Mouse (Mus musculus) midbrain, embryonic 10.5 days (tissue): Measurements from ENCODE around the gene Aldh8a1. TPM values are rescaled to one million over a fixed set of nuclear protein-coding genes. Genes with fewer than 3 reads are reported as not detected.
A peak's percentile ranks its signal among the peaks of the same experiment; 100 is the strongest.

Source experiments
- DNase-seq: peaks from one replicate; pipeline ENCODE4 v3.0.0-alpha.2; 2017; ENCODE audit warnings: low spot score
- H3K27ac ChIP-seq: fragments of 300-500 bp; sonication (generic); replicated peaks from 2 replicates; pipeline ENCODE4 v1.5.1; 2016; ENCODE audit warnings: mild to moderate bottlenecking
- H3K27me3 ChIP-seq: fragments of 300-500 bp; sonication (generic); 2 replicates; pipeline ENCODE4 v1.6.1; 2016; ENCODE audit warnings: low read depth, mild to moderate bottlenecking; ENCODE audit not compliant: poor library complexity, severe bottlenecking
- H3K36me3 ChIP-seq: fragments of 300-500 bp; sonication (generic); 2 replicates; pipeline ENCODE4 v1.6.1; 2016; ENCODE audit warnings: mild to moderate bottlenecking, moderate library complexity
- H3K4me1 ChIP-seq: fragments of 300-500 bp; sonication (generic); 2 replicates; pipeline ENCODE4 v1.6.1; 2016
- H3K4me3 ChIP-seq: fragments of 300-500 bp; sonication (generic); 2 replicates; pipeline ENCODE4 v1.5.1; 2016; ENCODE audit warnings: mild to moderate bottlenecking, moderate library complexity
- H3K9me3 ChIP-seq: fragments of 300-500 bp; sonication (generic); replicated peaks from 2 replicates; pipeline ENCODE4 v1.6.1; 2016; ENCODE audit warnings: mild to moderate bottlenecking
- WGBS: fragments of 180-500 bp; shearing (Covaris S2); methylation state at CpG from one replicate; pipeline ENCODE4 v1.1.7; 2016; 5-methylcytosine and 5-hydroxymethylcytosine counted together
- polyA plus RNA-seq: library from polyadenylated mRNA; unstranded; fragments of >200 nt; fragmentation: Nextera tagmentation; extraction: Ambion mirVana; gene quantifications from 2 replicates; pipeline ENCODE4 v1.2.1, GENCODE M21; 2016

Aldh8a1 gene
- polyA plus RNA-seq, 1 experiment from 2014 or later: 0.12 TPM

GRCm38 (mm10) chr10:21401259-21401658 lies 24.2 kb downstream of the Aldh8a1 start:
- Histone ChIP-seq H3K9me3 (no peaks in the 10 kb centered on the region), H3K27ac (no peak overlapping the region), H3K36me3 (no peaks in the 10 kb centered on the region), H3K4me3 (no peak overlapping the region), H3K27me3 (no peaks in the 10 kb centered on the region), H3K4me1 (0 out of 2 replicates have a peak, but pooled peaks cover 10% of the 10 kb centered on the region)
- 79% methylated on average over 4 of the region's 4 CpGs for WGBS
- no peak for DNase-seq

DNA sequence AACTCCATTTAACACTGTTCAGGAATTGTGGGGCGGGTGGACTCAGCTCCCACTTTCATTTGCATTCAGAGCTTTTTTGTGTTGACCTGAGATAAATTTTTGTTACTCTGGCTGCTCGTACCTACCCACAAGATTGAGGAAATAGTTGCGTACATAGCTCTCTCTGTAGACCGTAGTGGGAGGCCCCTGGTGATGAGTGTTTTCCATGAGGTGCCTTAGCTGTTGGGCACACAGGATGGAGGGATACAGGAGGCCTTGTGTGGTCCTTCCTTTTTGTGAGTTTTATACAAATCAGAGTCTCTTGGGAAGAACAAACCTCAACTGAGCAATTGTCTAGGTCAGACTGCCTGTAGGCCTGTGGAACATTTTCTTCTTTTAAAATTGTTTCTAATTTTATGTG lies 27.7 kb downstream of the Aldh8a1 start:
- no peak overlapping the region for H3K27ac ChIP-seq
- WGBS: 95% methylated on average over 4 of the region's 4 CpGs
- H3K4me3 ChIP-seq: no peak overlapping the region
- no peaks in the 10 kb centered on the region for H3K9me3 ChIP-seq
- 0 out of 2 replicates have a peak, but pooled peaks cover 7% of the 10 kb centered on the region for H3K4me1 ChIP-seq
- DNase-seq: no peak
- H3K36me3 ChIP-seq: no peaks in the 10 kb centered on the region
- H3K27me3 ChIP-seq: no peaks in the 10 kb centered on the region

DNA sequence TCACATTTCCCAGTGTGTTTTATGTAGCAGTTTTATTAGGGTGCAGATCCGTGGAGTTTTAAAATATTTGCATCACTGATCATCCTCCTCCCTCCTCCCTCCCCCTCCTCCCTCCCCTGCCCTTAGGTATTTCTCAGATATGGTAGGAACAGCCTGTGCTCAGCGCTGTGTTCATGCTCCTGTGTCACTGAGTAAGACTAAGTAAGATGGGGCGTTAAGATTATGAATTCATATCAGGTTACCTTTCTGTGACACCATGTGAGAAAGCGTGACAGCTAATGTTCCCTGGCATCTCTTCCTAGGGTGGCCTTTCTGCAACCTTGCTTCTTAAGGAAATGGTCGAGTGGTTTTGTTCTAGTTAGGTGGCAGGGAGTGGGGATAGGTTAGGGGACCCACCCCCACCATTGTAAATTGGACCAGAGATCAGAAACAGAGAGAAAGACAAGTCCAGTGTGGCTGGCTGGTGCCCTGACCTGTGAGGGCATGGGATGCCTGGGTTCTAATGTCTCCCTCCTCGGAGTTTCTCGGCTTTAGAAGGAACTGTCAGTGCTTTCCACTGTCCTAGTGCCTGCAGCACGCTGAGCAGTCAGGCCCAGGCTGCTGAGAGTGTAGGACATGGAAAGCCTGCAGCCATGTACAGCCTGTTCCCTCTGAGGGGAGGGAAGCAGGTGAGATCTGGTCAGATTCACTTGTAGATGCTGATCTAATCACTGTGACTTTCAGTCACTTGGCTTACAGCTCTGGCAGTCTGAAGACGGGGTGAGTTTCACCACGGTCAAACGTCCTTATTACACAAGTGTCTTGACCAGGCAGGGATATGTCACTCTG lies 28.8 kb downstream of the Aldh8a1 start:
- DNase-seq: no peak
- Histone ChIP-seq H3K9me3 (no peaks in the 10 kb centered on the region), H3K36me3 (no peaks in the 10 kb centered on the region), H3K27me3 (no peaks in the 10 kb centered on the region), H3K27ac (no peak overlapping the region), H3K4me3 (no peak overlapping the region), H3K4me1 (0 out of 2 replicates have a peak, but pooled peaks cover 3% of the 10 kb centered on the region)
- WGBS: 84% methylated on average over 11 of the region's 11 CpGs

GRCm38 (mm10) chr10:21410711-21411110 lies 33.6 kb downstream of the Aldh8a1 start:
- 87% methylated on average over 5 of the region's 5 CpGs for WGBS
- DNase-seq: no peak
- H3K9me3 ChIP-seq: no peaks in the 10 kb centered on the region

DNA sequence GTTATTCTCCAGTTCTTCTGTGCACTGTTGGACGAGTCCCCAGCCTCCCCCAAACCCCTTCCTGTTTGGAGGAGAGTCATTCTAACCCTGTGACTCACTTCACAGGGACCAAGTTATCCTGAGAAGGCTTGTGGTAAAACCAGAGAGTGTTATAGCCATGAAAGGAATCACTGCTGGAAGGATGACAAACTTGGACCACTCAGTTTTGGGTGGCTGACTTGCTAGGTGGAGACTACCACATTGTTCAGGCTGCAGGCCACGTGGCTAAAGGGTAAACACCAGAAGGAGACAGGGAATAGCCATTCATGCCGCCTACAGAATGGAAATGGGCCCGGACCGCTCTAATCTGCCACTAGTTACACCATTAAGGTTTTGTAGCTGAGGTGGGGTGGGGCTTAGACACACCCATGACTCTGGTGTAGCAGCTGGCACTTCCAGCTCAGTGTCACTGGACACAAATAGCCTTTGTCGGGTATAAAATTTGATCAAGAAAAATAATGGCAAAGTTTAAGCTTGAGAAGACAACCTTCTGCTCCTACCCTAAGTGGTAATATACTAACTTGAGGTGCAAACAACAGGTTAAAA lies 34.6 kb downstream of the Aldh8a1 start:
- H3K4me3 ChIP-seq: no peak overlapping the region
- no peaks in the 10 kb centered on the region for H3K27me3 ChIP-seq
- H3K36me3 ChIP-seq: no peaks in the 10 kb centered on the region
- H3K4me1 ChIP-seq: no peaks in the 10 kb centered on the region
- 75% methylated on average over 6 of the region's 6 CpGs for WGBS
- H3K27ac ChIP-seq: no peak overlapping the region
- H3K9me3 ChIP-seq: no peaks in the 10 kb centered on the region
- no peak for DNase-seq

More at GRCm38 (mm10) chr10:21410711-21411110, 33.6 kb downstream of the Aldh8a1 start:
- no peaks in the 10 kb centered on the region for H3K4me1 ChIP-seq
- H3K27me3 ChIP-seq: no peaks in the 10 kb centered on the region
- H3K36me3 ChIP-seq: no peaks in the 10 kb centered on the region
- no peak overlapping the region for H3K27ac ChIP-seq
- no peak overlapping the region for H3K4me3 ChIP-seq

GRCm38 (mm10) chr10:21415031-21415430 lies 37.9 kb downstream of the Aldh8a1 start:
- 89% methylated on average over 4 of the region's 4 CpGs for WGBS

DNA sequence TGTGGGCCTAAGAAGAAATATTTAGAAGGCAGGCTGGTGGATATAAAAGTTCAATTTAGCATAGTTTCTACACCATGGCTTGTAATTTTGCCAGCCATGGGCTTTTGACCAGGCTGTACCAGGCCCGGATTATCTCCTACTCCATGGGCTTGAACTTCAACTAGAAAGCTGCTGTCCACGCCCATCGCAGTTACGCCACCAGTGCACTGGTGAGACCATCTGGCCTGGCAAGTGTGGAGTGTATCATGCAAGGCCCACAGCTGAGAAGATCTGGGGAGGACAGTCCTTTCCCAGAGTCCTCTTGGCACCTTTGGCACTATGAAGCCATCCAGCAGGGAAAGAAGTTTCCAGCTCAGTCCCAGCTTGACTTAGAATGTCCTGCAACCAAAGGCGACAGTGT lies 39.1 kb downstream of the Aldh8a1 start:
- WGBS: 93% methylated on average over 5 of the region's 5 CpGs
- Histone ChIP-seq H3K9me3 (no peaks in the 10 kb centered on the region), H3K27ac (no peak overlapping the region), H3K4me1 (no peaks in the 10 kb centered on the region), H3K36me3 (no peaks in the 10 kb centered on the region), H3K4me3 (no peak overlapping the region), H3K27me3 (no peaks in the 10 kb centered on the region)
- no peak for DNase-seq

More at GRCm38 (mm10) chr10:21415031-21415430, 37.9 kb downstream of the Aldh8a1 start:
- H3K4me1 ChIP-seq: no peaks in the 10 kb centered on the region
- no peak for DNase-seq
- H3K27ac ChIP-seq: no peak overlapping the region
- H3K36me3 ChIP-seq: no peaks in the 10 kb centered on the region
- no peaks in the 10 kb centered on the region for H3K9me3 ChIP-seq
- H3K4me3 ChIP-seq: no peak overlapping the region
- no peaks in the 10 kb centered on the region for H3K27me3 ChIP-seq

GRCm38 (mm10) chr10:21419188-21419587 lies 42.1 kb downstream of the Aldh8a1 start:
- DNase-seq: no peak
- Histone ChIP-seq H3K9me3 (no peaks in the 10 kb centered on the region), H3K27me3 (no peaks in the 10 kb centered on the region), H3K27ac (no peak overlapping the region), H3K36me3 (no peaks in the 10 kb centered on the region), H3K4me3 (no peak overlapping the region), H3K4me1 (no peaks in the 10 kb centered on the region)
- 89% methylated on average over 14 of the region's 14 CpGs for WGBS

GRCm38 (mm10) chr10:21420457-21421424 lies 43.6 kb downstream of the Aldh8a1 start:
- 74% methylated on average over 24 of the region's 24 CpGs for WGBS
- no peaks in the 10 kb centered on the region for H3K27me3 ChIP-seq
- H3K4me1 ChIP-seq: no peaks in the 10 kb centered on the region
- no peak overlapping the region for H3K27ac ChIP-seq
- H3K36me3 ChIP-seq: no peaks in the 10 kb centered on the region
- no peaks in the 10 kb centered on the region for H3K9me3 ChIP-seq
- DNase-seq: peak; percentile 60
- no peak overlapping the region for H3K4me3 ChIP-seq

GRCm38 (mm10) chr10:21426515-21426914 lies 49.4 kb downstream of the Aldh8a1 start:
- 67% methylated on average over 3 of the region's 3 CpGs for WGBS

DNA sequence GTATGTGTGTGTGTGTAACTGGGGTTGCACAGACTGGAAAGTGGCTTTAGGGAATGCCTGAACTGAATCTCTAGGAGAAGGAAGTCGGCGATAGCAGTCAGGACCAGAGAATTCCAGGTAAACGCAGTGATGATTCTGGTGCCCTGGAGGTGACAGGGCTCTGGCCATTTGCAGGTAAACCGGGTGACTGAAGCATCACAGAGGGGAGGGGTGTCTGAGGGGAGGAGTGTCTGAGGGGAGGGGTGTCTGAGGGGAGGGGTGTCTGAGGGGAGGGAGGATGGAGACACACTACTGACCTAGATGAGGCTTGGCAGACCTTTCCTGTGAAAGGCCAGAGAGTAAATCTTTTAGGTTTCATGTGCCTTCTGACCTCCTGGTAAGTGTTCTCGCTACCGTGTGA lies 50.9 kb downstream of the Aldh8a1 start:
- Histone ChIP-seq H3K9me3 (no peaks in the 10 kb centered on the region), H3K27me3 (no peaks in the 10 kb centered on the region), H3K36me3 (no peaks in the 10 kb centered on the region), H3K4me3 (no peak overlapping the region), H3K4me1 (no peaks in the 10 kb centered on the region), H3K27ac (no peak overlapping the region)
- DNase-seq: no peak
- WGBS: 79% methylated on average over 6 of the region's 6 CpGs

More at GRCm38 (mm10) chr10:21426515-21426914, 49.4 kb downstream of the Aldh8a1 start:
- Histone ChIP-seq H3K27ac (no peak overlapping the region), H3K9me3 (no peaks in the 10 kb centered on the region), H3K4me3 (no peak overlapping the region), H3K36me3 (no peaks in the 10 kb centered on the region), H3K27me3 (no peaks in the 10 kb centered on the region), H3K4me1 (no peaks in the 10 kb centered on the region)
- DNase-seq: no peak

DNA sequence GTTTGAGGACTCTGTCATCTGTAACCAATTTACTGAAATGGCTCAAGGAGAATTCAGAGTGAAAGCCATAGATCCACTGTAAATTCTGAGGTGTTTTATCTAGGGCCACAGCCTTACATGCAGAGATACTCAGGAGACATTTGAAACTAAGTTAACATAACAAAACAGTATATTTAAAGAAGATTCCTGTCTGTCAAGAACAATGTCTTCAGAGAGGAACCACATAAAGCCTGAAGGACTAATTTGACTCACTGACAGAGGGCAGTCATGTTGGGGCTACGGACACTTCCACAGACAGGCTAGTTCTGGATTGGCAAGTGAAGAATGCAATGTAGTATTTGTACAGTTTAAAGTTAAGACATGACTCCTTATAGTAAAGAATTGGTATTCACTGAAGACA lies 62.2 kb downstream of the Aldh8a1 start:
- no peaks in the 10 kb centered on the region for H3K36me3 ChIP-seq
- no peak overlapping the region for H3K4me3 ChIP-seq
- no peaks in the 10 kb centered on the region for H3K9me3 ChIP-seq
- no peak for DNase-seq
- WGBS: 91% methylated on average over 1 of the region's 1 CpGs
- no peaks in the 10 kb centered on the region for H3K27me3 ChIP-seq
- H3K27ac ChIP-seq: no peak overlapping the region
- H3K4me1 ChIP-seq: peaks cover 8% of the 10 kb centered on the region; the same call in 1 of the 2 replicates
